Mouse (Mus musculus) cerebellum, postnatal 10 days (tissue): Measurements from ENCODE around the gene Plekhg1.
A peak's percentile ranks its signal among the peaks of the same experiment; 100 is the strongest.

Experiments used
- DNase-seq, 2 experiments: peaks; one replicate each; pipeline ENCODE4 v3.0.0; 2021; ENCODE audit warnings: mixed read lengths in 2 of 2

The Plekhg1 gene

GRCm38 (mm10) chr10:3892368-3892767, 152.2 kb downstream of the Plekhg1 start:
- DNase-seq, result no peak

GRCm38 (mm10) chr10:3898068-3898467, 157.9 kb downstream of the Plekhg1 start:
- no peak for DNase-seq

- DNase-seq, result peak in 1 of 2 experiments; percentile 18
Observed at GRCm38 (mm10) chr10:3900416-3900956, 160.3 kb downstream of the Plekhg1 start.

- no peak for DNase-seq
Observed at GRCm38 (mm10) chr10:3905747-3906146, 165.6 kb downstream of the Plekhg1 start.

- no peak for DNase-seq
Observed at GRCm38 (mm10) chr10:3914104-3914503, 173.9 kb downstream of the Plekhg1 start.

- peak in 1 of 2 experiments; percentile 28 for DNase-seq
Observed at GRCm38 (mm10) chr10:3920368-3921152, 180.4 kb downstream of the Plekhg1 start.

- DNase-seq, result no peak
Observed at GRCm38 (mm10) chr10:3928008-3928545, 187.9 kb downstream of the Plekhg1 start.

- peak in 1 of 2 experiments; percentile 20 for DNase-seq
Observed at GRCm38 (mm10) chr10:3931831-3932230, 191.7 kb downstream of the Plekhg1 start.

GRCm38 (mm10) chr10:3933311-3933940, 193.3 kb downstream of the Plekhg1 start:
- no peak for DNase-seq

GRCm38 (mm10) chr10:3936864-3937263, 196.7 kb downstream of the Plekhg1 start:
- DNase-seq, result no peak

GRCm38 (mm10) chr10:3939895-3940595, 199.9 kb downstream of the Plekhg1 start:
- no peak for DNase-seq

- DNase-seq, result no peak
Observed at GRCm38 (mm10) chr10:3940596-3940975, 200.4 kb downstream of the Plekhg1 start.

- DNase-seq, result peak; percentile 22 to 33
Observed at GRCm38 (mm10) chr10:3941054-3941757, 201.0 kb downstream of the Plekhg1 start.

- no peak for DNase-seq
Observed at GRCm38 (mm10) chr10:3942289-3942688, 202.1 kb downstream of the Plekhg1 start.

- peak; percentile 91 to 92 for DNase-seq
Observed at GRCm38 (mm10) chr10:3943492-3944395, 203.6 kb downstream of the Plekhg1 start.

GRCm38 (mm10) chr10:3946871-3947270, 206.7 kb downstream of the Plekhg1 start:
- no peak for DNase-seq

- DNase-seq, result no peak
Observed at GRCm38 (mm10) chr10:3947346-3947745, 207.2 kb downstream of the Plekhg1 start.

- DNase-seq, result no peak
Observed at GRCm38 (mm10) chr10:3949306-3949705, 209.1 kb downstream of the Plekhg1 start.

- no peak for DNase-seq
Observed at GRCm38 (mm10) chr10:3956471-3956870, 216.3 kb downstream of the Plekhg1 start.

- no peak for DNase-seq
Observed at GRCm38 (mm10) chr10:3958591-3958990, 218.4 kb downstream of the Plekhg1 start.

- no peak for DNase-seq
Observed at GRCm38 (mm10) chr10:3969026-3969425, 228.9 kb downstream of the Plekhg1 start.
